Mouse (Mus musculus) ES-Bruce4 (cell line): ENCODE results near the gene Sapcd2.
A peak's percentile ranks its signal among the peaks of the same experiment; 100 is the strongest.

ENCODE experiments used
- CTCF ChIP-seq: IDR thresholded peaks from one replicate; pipeline ENCODE4 v1.8.1; 2011; ENCODE audit warnings: low read depth, low read length
- POLR2A ChIP-seq: IDR thresholded peaks from one replicate; pipeline ENCODE4 v1.8.1; 2011; ENCODE audit warnings: low read length; ENCODE audit not compliant: insufficient read depth

- TF ChIP-seq POLR2A (peak; percentile 41), CTCF (no peak)
Observed at GRCm38 (mm10) chr2:25395721-25396596, 23.8 kb downstream of the Sapcd2 start, which contains the start of gene Entpd2.
